Mouse (Mus musculus) kidney, postnatal 0 days (tissue): Measurements from ENCODE around the gene Rpl18a. TPM values are rescaled to one million over a fixed set of nuclear protein-coding genes. Genes with fewer than 3 reads are reported as not detected.
A peak's percentile ranks its signal among the peaks of the same experiment; 100 is the strongest.

ENCODE experiments used
- ATAC-seq: fragments of 200-750 bp; cut with Nextera tagmentation; replicated peaks from 2 replicates; pipeline ENCODE4 v1.8.0; 2017; ENCODE audit warnings: low read depth, moderate number of reproducible peaks, moderate TSS enrichment, moderate library complexity; ENCODE audit not compliant: low FRiP score
- DNase-seq: peaks from one replicate; pipeline ENCODE4 v3.0.0-alpha.2; 2016; ENCODE audit warnings: low spot score
- H3K27ac ChIP-seq: fragments of 300-500 bp; sonication (generic); 2 replicates; pipeline ENCODE4 v1.5.1; 2014; ENCODE audit warnings: mild to moderate bottlenecking
- H3K27me3 ChIP-seq: fragments of 300-500 bp; sonication (generic); 2 replicates; pipeline ENCODE4 v1.6.1; 2014; ENCODE audit warnings: low read length, mixed read lengths; ENCODE audit not compliant: insufficient read depth
- H3K36me3 ChIP-seq: fragments of 300-500 bp; sonication (generic); 2 replicates; pipeline ENCODE4 v1.6.1; 2014; ENCODE audit warnings: low read length, mixed read lengths; ENCODE audit not compliant: insufficient read depth
- H3K4me1 ChIP-seq: fragments of 300-500 bp; sonication (generic); replicated peaks from 2 replicates; pipeline ENCODE4 v1.6.1; 2014; ENCODE audit warnings: antibody characterized with exemption, low read length, mixed read lengths; ENCODE audit not compliant: insufficient read depth
- H3K4me2 ChIP-seq: fragments of 300-500 bp; sonication (generic); 2 replicates; pipeline ENCODE4 v1.6.1; 2014; ENCODE audit warnings: mild to moderate bottlenecking, low read length, moderate library complexity, mixed read lengths
- H3K4me3 ChIP-seq: fragments of 300-500 bp; sonication (generic); replicated peaks from 2 replicates; pipeline ENCODE4 v1.5.1; 2014; ENCODE audit warnings: low read depth, low read length
- H3K9ac ChIP-seq: fragments of 300-500 bp; sonication (generic); 2 replicates; pipeline ENCODE4 v1.6.1; 2014; ENCODE audit warnings: low read depth, low read length
- H3K9me3 ChIP-seq: fragments of 300-500 bp; sonication (generic); replicated peaks from 2 replicates; pipeline ENCODE4 v1.6.1; 2016; ENCODE audit warnings: low read length, inconsistent platforms, mixed read lengths
- CTCF ChIP-seq: IDR thresholded peaks from 2 replicates; pipeline ENCODE4 v1.5.1; 2016; ENCODE audit warnings: antibody characterized with exemption, low read depth, mild to moderate bottlenecking, moderate library complexity
- WGBS: fragments of 180-500 bp; shearing (Covaris S2); extraction: QIAGEN DNeasy Blood & Tissue Kit; methylation state at CpG from one replicate; pipeline ENCODE4 v1.1.7; 2014; 5-methylcytosine and 5-hydroxymethylcytosine counted together
- polyA plus RNA-seq: library from polyadenylated mRNA; unstranded; fragments of >200 nt; fragmentation: Nextera tagmentation; extraction: Ambion mirVana; gene quantifications from 2 replicates; pipeline ENCODE4 v1.2.1, GENCODE M21; 2015

Gene Rpl18a
- polyA plus RNA-seq, 1 experiment from 2014 or later, result 5,941 TPM

GRCm38 (mm10) chr8:70914704-70915103, 17.5 kb upstream of the Rpl18a start:
- no peaks in the 10 kb centered on the region for H3K27me3 ChIP-seq
- H3K4me1 ChIP-seq, result no peaks in the 10 kb centered on the region
- DNase-seq (no peak), ATAC-seq (no peak)
- H3K36me3 ChIP-seq, result peaks cover 67% of the 10 kb centered on the region
- 95% methylated on average over 17 of the region's 17 CpGs for WGBS
- no peak overlapping the region for H3K27ac ChIP-seq
- TF ChIP-seq CTCF, result no peak
- no peaks in the 10 kb centered on the region for H3K9me3 ChIP-seq
- no peak overlapping the region for H3K4me2 ChIP-seq
- no peak overlapping the region for H3K4me3 ChIP-seq
- no peak overlapping the region for H3K9ac ChIP-seq

- Histone ChIP-seq H3K36me3 (peaks cover 60% of the 10 kb centered on the region), H3K9me3 (no peaks in the 10 kb centered on the region), H3K9ac (no peak overlapping the region), H3K27me3 (no peaks in the 10 kb centered on the region), H3K4me1 (no peaks in the 10 kb centered on the region), H3K4me2 (no peak overlapping the region), H3K4me3 (no peak overlapping the region), H3K27ac (no peak overlapping the region)
- no peak; the same call in 1 of the 2 replicates for ATAC-seq
- 93% methylated on average over 26 of the region's 26 CpGs for WGBS
- no peak for DNase-seq
- no peak for TF ChIP-seq CTCF
These were observed 16.3 kb upstream of the Rpl18a start for GRCm38 (mm10) chr8:70913523-70913922.

GRCm38 (mm10) chr8:70912955-70913354, 15.7 kb upstream of the Rpl18a start:
- no peaks in the 10 kb centered on the region for H3K9me3 ChIP-seq
- no peak overlapping the region for H3K4me2 ChIP-seq
- no peak for TF ChIP-seq CTCF
- DNase-seq, result no peak
- H3K27me3 ChIP-seq, result no peaks in the 10 kb centered on the region
- H3K4me3 ChIP-seq, result no peak overlapping the region
- H3K4me1 ChIP-seq, result no peaks in the 10 kb centered on the region
- ATAC-seq, result no peak
- 94% methylated on average over 30 of the region's 30 CpGs for WGBS
- no peak overlapping the region for H3K27ac ChIP-seq
- H3K36me3 ChIP-seq, result peaks cover 58% of the 10 kb centered on the region
- H3K9ac ChIP-seq, result no peak overlapping the region

GRCm38 (mm10) chr8:70911596-70911995, 14.4 kb upstream of the Rpl18a start:
- peaks cover 48% of the 10 kb centered on the region for H3K36me3 ChIP-seq
- no peak overlapping the region for H3K4me3 ChIP-seq
- H3K4me2 ChIP-seq, result no peak overlapping the region
- peak; percentile 43; the same call in 1 of the 2 replicates for TF ChIP-seq CTCF
- H3K27me3 ChIP-seq, result no peaks in the 10 kb centered on the region
- WGBS, result 80% methylated on average over 5 of the region's 5 CpGs
- no peak for ATAC-seq
- no peak overlapping the region for H3K9ac ChIP-seq
- no peak overlapping the region for H3K27ac ChIP-seq
- DNase-seq, result no peak
- H3K4me1 ChIP-seq, result peaks cover 5% of the 10 kb centered on the region; the same call in 1 of the 2 replicates
- H3K9me3 ChIP-seq, result no peaks in the 10 kb centered on the region

- H3K4me3 ChIP-seq, result no peak overlapping the region
- DNase-seq (no peak), ATAC-seq (no peak)
- no peaks in the 10 kb centered on the region for H3K27me3 ChIP-seq
- WGBS, result 93% methylated on average over 2 of the region's 2 CpGs
- peaks cover 6% of the 10 kb centered on the region; the same call in 1 of the 2 replicates for H3K4me1 ChIP-seq
- TF ChIP-seq CTCF, result no peak
- no peak overlapping the region for H3K4me2 ChIP-seq
- H3K9me3 ChIP-seq, result no peaks in the 10 kb centered on the region
- peaks cover 12% of the 10 kb centered on the region; the same call in 1 of the 2 replicates for H3K36me3 ChIP-seq
- no peak overlapping the region for H3K27ac ChIP-seq
- no peak overlapping the region for H3K9ac ChIP-seq
These were observed 10.3 kb upstream of the Rpl18a start for GRCm38 (mm10) chr8:70907518-70907917.

- 1% methylated on average over 71 of the region's 86 CpGs for WGBS
- H3K4me2 ChIP-seq, result peak within 1 kb of the TSS; percentile 96
- H3K9ac ChIP-seq, result peak within 1 kb of the TSS; percentile 85
- no peak for TF ChIP-seq CTCF
- peak; percentile 86 for ATAC-seq
- peaks cover 4% of the 10 kb centered on the region; the same call in 1 of the 2 replicates for H3K36me3 ChIP-seq
- peak; percentile 93 for DNase-seq
- no peaks in the 10 kb centered on the region for H3K9me3 ChIP-seq
- peak within 1 kb of the TSS; percentile 66 for H3K4me3 ChIP-seq
- H3K4me1 ChIP-seq, result peaks cover 6% of the 10 kb centered on the region; the same call in 1 of the 2 replicates
- no peaks in the 10 kb centered on the region for H3K27me3 ChIP-seq
- H3K27ac ChIP-seq, result peak within 1 kb of the TSS; percentile 76
These were observed 8.9 kb upstream of the Rpl18a start, which contains the start of gene Map1s for GRCm38 (mm10) chr8:70905831-70906736. Gene Map1s (plus strand): TSS chr8:70905932.
